Mouse (Mus musculus): ENCODE results near the gene Alkbh6. TPM values are rescaled to one million over a fixed set of nuclear protein-coding genes. Genes with fewer than 3 reads are reported as not detected.
A peak's percentile ranks its signal among the peaks of the same experiment; 100 is the strongest.

Alkbh6 gene
- total RNA-seq, 2 experiments from 2014 or later: 46.8 to 49.0 TPM

DNA sequence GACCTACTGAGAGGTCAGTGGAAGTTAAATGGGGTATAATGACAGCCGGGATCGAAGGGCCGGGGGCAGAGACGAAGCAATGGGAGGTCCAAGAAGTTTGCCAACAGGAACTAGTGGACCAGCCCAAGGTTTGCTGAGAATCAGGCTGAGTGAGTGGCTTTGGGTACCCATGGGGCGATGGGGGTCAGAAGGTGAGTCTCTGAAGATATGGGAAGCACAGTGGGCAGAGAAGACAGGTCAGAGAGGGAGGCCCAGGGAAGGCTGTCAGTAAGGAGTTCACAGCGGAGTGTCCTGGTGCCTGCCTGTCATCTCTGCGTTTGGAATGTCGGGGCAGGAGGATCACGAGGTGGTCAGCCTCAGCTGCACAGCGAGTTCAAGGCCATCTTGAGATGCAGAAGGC is 19.9 kb downstream of the Alkbh6 start:
- no peak for DNase-seq

DNA sequence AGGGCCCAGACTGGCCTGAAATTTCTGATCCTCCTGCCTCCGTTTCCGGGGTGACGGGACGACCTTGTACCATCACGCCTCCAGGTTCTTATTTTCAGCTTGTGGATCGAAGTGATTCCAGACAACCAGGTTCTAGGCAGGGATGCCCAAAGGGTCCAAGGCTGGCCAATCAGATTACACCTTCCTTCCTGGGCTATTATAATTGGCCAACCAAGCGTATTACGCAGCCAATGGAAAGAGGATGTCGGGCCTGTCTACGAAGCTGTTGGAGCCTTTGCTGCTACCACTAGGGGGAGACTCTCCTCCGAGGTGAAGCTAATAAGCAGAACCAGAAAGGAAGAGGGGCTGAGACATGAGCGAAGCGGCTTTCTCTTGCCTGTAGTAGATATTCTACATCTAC is 23.4 kb downstream of the Alkbh6 start:
- peak; percentile 83 for DNase-seq

DNA sequence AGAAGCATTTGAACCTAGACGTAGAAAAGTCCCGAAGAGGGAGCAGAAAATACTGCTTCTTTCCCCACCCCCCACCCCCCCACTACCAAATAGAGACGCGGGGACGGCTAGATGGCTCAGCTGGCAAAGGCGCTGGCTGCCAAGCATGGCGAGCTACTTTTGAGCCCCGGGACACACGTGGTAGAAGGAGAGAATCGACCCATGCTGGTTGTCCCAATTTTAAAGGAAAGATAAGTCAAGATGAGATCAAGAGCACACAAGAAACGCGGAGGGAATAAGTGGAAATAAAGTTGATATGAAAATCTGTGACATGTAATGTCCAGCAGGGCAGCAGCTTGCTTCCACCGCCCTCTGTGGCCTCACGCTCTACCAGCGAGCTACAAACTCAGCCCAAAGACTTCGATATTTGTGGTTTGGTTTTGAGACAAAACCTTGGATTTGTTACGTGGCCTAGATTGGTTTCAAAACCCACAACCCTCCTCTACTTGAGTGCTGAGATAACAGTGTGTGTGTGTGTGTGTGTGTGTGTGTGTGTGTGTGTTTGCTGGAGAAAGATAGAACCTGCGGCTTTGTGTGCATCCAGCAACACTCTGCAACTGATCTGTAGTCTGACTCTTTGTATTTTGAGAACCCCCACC is 24.2 kb downstream of the Alkbh6 start:
- DNase-seq: no peak

DNA sequence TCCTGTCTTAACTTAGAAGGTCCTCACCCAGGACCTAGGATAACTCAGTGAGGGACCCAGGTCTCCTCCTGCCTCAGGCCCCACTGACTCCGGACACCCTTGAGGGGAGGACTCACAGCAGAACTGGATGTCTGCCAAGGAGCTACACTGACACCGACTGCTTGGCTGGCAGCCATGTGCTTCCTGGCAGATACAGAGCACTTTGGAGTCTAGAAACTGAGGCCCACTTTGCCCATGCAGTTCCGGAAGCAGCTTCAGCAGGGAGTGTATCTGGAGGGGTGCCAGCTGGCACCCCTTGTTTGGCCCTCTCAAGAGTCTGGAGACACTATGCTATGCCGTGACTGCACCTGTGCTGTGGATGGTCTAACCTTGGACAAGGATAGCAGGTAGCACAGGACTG is 24.9 kb downstream of the Alkbh6 start:
- peak; percentile 87 for DNase-seq

DNA sequence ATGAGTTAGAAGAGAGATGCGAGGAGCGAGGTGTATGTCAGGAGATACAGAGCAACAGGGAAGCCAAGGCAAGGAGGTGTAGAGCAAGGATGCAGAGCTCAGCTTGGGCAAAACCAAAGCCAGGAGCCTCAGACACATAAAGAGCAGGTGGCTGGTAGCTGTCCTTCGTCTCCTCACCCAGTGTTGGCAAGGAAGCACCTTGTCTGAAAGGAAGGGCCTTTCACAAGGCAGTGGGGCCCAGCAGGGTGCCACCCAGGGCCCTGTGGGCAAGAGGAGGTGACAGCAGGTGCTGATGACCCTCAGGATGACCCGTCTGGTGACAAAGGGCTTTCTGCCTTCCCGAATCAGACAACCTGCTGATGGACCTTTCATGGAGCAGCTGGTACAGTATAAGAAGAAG is 26.0 kb downstream of the Alkbh6 start:
- no peak for DNase-seq

DNA sequence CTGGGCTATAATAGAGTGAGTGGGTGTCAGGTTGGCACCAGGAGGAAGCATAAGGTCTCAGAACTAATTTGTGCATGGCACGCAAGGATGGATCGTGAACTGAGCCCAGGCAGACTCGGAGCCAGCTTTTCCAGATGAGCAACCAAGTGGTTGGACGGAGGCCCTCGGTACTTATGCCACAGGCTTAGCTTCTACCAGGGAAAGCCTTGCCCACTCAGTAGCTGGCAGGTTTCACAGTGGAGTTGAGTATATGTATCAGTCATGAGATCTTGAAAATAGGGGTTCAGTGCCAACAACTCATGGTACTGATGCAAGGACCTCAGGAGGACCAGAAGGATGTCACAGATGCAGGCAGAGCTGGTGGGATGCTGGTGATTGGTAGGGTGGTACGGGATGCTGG is 27.2 kb downstream of the Alkbh6 start:
- no peak for DNase-seq

DNA sequence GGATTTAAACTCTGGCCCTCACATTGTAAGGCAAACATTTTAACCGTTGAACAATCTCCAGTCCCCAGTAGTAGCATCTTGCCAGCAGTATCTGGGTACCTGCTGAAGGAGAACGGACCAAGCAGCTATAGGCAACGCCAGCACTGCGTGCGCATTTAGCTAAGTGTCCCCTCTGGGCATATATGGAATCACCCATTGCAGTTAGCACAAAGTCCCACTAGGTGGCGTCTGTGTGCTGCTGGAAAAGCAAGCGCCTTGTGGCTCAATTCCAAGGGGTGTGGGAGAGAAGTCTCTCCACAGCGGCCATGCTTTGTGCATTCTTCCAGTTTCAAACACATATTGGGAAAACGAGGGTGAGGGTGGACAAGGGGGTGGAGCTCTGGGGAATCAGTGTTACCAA is 27.9 kb downstream of the Alkbh6 start:
- peak; percentile 89 for DNase-seq

DNA sequence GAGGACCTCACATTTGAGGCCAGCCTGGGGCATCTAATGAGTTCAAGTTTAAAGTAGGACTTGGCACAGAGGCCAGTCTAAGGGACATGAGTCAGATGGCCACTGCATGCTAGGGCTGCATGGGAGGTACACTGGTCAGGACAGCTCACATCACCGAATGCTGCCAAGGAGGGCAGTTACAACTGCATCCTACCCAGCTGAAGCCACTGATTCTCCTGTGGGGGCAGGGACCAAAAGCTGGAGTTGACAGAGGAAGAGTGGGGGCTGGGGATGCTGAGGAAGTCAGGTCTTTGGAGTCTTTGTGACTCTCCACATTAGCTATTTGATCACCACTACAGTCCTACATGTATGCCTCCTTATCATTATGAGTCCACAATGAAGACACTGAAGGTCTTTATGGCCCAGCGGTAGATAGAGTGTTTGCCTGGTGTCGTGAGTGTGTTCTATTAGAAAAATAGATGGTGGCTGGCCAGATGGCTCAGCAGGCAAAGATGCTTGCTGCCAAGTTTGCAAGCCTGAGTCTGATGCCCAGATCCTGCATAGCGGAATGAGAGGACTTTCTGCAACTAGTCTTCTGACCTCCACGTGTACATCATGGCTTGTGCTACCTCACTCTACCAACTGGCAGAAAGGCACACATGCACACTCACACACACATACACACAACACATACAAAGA is 31.1 kb downstream of the Alkbh6 start:
- no peak for DNase-seq

DNA sequence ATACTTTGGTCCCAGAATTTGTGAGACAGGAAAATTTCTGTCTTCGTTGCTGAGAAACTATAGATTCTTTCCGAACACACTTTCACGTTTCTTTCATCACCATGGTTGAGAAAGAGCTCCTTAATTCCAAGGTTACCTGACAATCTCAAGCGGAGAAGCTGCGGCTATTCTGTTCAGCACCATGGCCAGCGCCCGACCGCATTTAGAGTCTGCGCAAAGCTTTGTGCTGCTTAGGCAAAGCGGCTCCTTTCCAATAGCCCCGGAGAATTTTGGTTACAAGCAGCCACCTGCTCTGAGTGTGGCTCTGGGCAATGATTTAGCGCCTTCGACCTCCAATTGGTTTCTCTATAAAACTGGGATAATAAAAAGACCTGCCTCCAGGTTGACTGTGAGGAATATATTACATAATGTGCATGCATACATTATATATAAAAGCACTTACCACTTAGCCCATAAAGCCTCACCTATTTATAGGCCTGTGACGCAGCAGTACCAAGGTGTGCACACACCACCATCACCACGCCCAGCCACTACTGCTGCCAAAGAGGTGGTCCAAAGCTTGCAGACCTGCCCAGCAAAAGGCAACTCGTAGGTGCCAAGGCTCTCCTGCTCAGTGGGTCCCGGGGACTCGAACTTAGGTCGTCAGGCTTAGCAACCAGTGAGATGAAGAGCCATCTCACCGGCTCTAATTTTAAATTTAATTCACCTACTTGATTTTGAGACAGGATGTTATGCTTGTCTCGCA is 38.3 kb downstream of the Alkbh6 start:
- peak; percentile 87 for DNase-seq

DNA sequence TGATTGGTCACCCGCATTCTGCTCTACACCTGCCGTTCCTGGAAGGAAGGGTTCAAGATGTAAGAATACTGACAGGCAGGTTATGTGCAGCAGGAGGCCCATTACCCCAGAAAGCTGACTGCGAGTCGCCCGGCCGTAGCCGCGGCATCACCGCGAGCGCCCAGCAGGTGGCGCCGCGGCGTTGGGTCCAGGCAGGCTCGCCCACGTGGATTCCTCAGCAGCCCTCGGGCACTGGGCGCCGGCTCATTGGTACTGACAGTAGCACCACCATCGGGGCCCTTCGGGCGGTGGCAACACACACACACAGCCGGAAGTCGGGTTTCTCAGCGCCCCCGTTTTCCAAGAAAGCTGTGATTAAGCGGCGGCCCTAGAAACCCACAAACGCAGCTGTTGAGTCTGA is 39.3 kb downstream of the Alkbh6 start:
- peak; percentile 80 for DNase-seq

DNA sequence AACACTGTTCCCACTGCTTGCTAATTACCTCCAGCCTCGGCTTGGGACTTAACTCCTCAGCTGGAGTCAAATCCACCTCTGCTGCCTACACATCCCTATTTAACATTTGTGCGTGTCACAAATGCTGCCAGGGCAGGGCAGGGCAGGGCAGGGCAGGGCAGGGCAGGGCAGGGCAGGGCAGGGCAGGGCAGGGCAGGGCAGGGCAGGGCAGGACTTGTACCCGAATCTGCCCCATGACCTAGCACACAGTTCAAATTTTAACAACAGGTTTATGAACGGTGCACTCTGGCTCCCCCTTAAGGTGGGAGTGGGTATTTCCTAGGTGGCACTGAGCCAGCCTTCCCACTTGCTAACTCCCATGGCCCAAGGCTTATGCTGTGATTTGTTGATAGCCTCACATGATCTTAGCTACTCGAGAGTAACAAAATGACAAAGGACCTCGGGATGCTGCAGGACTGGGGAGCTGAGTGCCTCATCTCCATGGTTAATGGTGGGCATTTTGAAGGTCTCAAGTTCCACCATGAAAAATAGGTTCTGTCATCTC is 44.8 kb downstream of the Alkbh6 start:
- DNase-seq: peak; percentile 87

DNA sequence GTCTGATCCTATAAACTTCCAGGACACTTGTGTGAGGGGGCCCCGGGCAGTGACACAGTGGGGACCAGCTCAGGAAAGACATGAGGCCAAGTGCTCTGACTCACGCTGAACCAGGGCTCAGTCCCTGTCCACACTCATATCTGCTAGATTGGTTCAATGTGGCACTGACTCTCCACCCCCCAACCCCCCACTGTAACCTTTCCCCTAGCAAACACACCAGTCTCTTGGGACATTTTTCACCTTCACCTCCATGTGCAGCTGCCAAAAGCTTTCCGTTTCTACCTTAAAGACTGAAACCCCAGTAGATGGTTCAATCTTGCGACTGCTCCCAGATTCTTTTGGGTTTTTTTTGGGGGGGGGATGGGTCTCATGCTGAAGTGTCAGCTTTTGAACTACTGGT is 45.5 kb downstream of the Alkbh6 start:
- DNase-seq: no peak

DNA sequence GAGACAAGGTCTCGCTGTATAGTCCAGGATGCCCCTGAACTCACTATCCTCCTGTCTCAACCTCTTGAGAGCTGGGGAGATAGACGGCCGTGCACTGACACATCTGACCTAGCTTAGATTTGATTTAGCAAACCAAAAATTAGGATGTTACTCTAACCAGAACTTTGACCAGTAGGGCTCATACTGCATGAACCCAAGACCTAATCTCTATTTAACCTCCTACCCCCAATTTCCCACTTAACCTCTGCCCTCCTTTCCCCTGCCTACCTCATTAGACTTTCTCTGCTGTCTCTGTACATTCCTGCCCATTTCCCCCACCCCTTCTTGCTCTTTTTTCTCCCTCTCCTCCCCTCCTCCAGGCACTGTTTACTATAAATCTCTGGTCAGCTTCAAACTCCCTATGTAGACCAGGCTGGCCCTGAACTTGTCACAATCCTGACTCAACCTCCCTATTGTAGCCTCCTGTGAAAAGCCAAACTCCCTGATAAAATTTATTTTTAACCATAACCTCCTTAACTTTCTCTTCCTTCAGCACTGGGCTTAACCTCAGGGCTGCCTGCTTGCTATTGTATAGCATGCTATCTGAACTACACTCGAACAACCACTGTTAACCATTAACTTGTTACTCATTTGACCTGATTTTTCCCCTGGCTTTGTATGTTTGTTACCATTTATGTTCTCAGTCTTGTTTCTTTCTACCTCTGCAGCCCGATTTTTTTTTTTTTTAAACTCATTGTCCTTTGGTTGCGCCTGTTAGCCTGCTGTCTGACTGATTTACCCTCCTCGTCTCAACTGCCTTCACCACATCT is 50.1 kb downstream of the Alkbh6 start:
- no peak for DNase-seq

DNA sequence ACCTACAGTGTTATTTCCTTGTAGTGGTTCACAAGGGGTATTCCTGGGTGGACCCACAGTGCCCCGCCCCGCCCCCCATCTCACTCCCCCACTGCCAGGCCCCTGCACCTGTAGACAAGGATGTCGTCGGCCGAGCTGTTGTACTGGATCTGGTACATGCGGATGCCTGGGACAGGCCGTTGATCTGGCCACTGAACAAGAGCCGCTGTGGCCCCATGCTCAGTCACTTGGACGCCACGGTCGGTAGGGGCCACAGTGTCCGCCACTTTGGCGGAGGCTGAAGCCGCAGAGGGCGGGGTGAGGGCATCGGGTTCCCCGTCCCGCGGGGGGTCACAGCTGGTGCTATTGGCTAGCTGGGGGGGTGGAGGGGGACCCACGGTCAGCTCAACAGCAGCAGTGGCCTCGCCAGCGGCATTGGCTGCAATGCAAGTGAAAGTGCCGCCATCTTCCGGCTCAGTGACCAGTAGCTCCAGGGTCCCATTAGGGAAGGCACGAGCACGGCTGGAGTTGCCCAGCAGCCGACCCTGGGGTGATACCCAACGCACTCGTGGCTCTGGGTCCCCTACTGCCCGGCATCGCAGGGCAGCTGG is 50.9 kb downstream of the Alkbh6 start:
- no peak for DNase-seq

DNA sequence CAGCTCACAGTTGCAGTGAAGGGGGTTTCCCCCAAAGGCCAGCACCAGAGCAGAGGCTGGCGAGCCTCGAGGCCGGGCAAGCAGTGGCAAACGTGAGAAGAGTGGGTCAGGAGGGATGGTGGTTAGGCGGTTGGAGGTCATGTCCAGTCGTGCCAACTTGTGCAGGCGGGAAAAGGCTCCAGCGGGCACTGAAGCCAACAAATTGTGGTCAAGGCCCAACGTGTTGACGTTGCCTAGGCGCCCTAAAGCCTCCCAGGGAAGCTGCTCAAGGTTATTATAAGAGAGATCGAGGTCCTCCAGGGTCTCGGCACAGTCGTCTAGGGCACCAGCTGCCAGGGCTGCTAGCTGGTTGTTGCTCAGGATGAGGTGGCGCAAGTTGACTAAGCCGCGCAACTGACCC is 51.5 kb downstream of the Alkbh6 start:
- peak; percentile 65 for DNase-seq

DNA sequence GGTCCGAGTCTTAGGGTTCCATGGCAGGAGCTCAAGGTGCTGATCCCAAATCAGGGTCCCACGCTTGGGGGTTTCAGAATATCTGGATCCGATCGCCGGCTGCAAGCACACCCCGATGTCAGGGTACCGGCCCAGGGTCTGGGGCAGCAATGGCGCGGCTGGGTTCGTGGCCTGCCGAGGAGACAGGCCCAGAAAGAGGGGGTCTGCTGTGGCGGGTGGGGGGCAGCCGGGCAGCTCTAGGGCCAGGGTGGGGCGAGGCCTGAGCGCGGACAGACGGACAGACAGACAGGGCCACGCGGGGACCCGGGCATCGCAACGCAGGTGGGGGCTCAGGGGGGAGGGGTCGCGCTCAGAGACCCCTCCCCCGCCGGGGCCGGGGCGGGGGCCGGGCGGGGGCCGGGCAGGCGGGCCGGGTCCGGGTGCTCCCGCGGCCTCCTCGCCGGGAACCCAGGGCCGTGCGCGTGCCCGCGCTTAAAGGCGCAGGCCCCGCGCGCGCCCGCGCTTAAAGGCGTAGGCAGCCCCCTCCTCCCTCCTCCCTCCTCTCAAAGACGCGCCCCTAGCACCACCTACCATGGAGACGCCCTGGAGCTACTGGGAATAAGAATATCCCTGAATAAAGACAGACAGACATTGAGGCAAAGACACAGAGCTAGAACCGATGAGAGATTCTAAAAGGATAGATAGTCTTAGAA is 54.3 kb downstream of the Alkbh6 start, which contains the start of gene Lrfn3:
Gene Lrfn3 (minus strand): TSS at position 121 of the 692 bp plus-strand sequence.
- DNase-seq: peak; percentile 70

DNA sequence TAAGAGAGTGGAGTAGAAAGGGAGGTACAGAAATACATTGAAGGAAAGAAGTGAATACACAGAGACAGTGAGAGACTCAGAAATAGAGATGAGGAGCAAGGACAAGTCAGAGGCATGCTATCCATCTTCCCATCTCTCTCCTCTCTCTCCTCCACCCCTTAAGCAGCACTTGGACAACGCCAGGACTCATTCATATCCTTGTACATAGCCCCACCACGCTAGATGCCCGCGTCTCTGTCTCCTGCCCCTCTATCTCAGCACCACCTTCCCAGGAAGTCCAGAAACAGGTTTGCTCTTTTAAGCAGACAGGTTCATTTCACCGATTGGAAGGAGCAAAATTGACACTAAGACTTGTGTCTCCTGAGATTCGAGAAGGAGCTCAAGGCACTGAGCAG is 54.8 kb downstream of the Alkbh6 start:
- no peak for DNase-seq
